Mouse (Mus musculus) gonadal fat pad, adult 2 months (tissue): ENCODE results near the gene Mcidas. TPM values are rescaled to one million over a fixed set of nuclear protein-coding genes. Genes with fewer than 3 reads are reported as not detected.
"Not testable (repeated sequence)": the region's sequence is repeated elsewhere in the genome, so short reads cannot be mapped to it uniquely, and the experiment has no call there.

Experiments
- DNase-seq: peaks from one replicate; pipeline ENCODE4 v3.0.0-alpha.2; 2012; ENCODE audit warnings: low read depth
- polyA plus RNA-seq: library from polyadenylated mRNA; depleted of rRNA; stranded (reverse); fragments of >200 nt; gene quantifications from 2 replicates; pipeline ENCODE4 v1.2.3, GENCODE M21; 2012; rRNA removed

Gene Mcidas
- polyA plus RNA-seq, 1 experiment: 0.51 TPM

GRCm38 (mm10) chr13:113013174-113013953 lies 19.7 kb downstream of the Mcidas start:
- not testable (repeated sequence) for DNase-seq

DNA sequence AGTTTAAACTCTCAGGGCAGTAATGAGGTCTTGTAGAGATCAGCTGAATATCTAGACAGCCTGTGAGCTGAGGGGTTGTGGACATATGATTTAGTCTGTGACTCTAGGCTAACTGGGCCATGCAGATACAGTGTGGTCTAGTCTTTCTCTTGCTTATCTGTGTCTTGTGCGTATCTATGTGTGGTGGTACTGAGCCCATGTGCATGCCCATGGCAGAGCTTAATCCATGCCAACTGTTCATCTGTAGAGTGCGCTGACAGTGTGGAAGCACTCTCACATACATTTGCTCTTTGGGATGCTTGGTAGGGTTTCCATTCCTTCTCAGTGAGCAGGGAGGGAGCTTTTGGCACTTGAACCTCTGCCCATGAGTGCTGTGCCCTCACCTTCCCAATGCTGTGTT lies 27.9 kb downstream of the Mcidas start:
- no peak for DNase-seq

- DNase-seq: no peak
Measured at GRCm38 (mm10) chr13:113022467-113022866, 28.8 kb downstream of the Mcidas start.

DNA sequence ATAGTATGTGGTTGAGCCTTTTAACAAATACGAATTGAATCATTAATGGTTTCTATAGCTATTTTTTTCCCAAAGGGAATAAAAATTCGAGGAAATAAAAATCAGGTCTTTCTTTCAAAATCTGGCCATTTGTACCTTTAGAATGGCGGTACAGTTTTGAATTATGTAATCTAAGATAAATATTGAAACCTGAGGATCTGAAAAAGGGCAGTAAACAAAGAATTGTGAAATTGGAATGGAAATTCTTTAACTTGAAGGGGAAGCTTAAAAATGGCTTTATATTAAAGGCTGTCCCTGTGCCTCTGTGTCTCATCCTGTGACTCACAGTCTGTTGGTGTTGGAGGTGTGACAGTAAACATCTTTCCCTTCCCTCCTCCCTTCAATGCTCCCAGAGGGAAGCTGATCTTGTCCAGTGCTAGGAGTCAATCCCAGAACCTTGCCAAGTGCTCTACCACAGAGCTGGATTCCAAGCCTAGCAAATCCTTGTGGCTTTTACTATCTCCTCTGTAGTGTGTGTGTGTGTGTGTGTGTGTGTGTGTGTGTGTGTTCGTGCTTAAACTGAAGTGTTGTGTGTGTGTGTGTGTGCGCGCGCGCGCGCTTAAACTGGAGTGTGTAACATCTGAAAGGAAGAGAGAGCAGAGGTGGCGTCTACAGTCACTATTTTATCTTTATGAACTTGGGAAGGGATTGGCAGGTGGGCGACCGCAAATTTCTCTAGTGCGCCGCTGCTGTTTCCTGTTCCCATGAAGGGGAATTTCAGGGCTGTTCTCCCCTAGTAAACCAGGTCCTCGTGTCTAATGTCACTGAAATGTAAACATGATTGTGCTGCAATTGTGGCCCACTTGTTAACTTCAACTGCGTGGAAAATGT lies 29.9 kb downstream of the Mcidas start:
- no peak for DNase-seq

GRCm38 (mm10) chr13:113031351-113031750 lies 37.7 kb downstream of the Mcidas start:
- DNase-seq: no peak

- DNase-seq: no peak
Measured at GRCm38 (mm10) chr13:113031792-113032571, 38.3 kb downstream of the Mcidas start.

DNA sequence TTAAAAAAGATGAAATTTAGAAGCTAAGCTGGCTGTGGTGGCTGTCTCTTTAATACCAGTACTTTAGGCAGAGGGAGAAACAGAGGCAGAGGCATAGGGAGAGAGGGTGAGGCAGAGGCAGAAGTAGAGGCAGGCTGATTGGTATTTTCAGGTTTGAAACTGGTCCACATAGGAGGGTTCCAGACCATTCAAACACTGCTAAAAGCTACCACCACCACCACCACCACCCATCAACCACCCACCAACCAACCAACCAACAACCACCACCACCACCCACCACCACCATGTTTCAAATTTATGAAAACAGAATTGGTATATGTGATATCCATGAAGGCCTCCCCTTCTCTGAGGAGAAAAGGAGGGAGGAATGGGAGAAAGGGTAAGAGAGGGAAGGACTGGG lies 39.2 kb downstream of the Mcidas start:
- no peak for DNase-seq

GRCm38 (mm10) chr13:113034271-113034886 lies 40.7 kb downstream of the Mcidas start:
- DNase-seq: no peak

DNA sequence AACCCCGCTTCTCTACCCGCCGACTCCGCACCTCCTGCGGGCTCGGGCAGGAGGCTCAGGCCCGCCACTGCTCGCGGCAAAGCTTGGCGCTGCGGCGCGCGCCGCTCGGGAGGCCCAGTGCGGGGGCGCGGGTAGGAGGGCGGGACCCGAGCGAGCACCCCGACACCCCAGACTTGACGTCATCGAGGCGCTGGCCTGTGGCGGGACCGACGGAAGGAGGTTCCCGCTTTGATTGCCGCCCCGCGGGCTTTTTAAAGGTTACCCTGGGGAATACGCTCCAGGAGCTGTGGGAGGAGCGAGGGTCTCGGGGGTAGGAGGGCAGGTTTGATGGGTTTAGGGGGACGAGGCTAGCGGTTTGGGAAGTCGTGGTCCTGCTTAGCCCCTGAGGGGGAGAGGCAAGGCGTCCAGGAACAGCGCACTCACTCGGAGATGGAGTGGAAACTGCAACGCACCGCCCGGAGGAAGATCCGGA lies 41.3 kb downstream of the Mcidas start, which contains the start of gene Cdc20b:
TSS of gene Cdc20b (plus strand) at position 162 of the 472 bp plus-strand sequence.
- no peak for DNase-seq

GRCm38 (mm10) chr13:113035852-113036251 lies 42.2 kb downstream of the Mcidas start:
- peak; percentile 22 for DNase-seq

DNA sequence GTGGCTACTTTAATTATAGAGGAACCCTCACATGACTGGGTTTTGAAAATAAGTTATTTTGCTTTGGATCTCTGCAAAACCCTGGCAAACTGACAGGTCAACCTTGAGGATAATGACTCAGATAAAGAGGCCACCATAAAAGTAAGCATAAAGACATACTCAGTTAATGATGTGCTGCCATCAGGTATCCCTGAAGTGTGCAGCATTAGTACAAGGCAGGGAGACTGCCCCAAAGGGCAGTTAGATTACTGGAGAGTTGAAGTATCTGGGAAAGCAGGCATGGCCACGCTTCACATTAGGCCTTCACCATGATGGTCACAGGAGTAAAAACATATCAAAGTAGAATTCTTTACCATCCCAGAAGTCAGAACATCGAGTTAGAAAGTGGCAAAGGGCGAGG lies 51.2 kb downstream of the Mcidas start:
- no peak for DNase-seq

- no peak for DNase-seq
Measured at GRCm38 (mm10) chr13:113045458-113046110, 51.9 kb downstream of the Mcidas start.

DNA sequence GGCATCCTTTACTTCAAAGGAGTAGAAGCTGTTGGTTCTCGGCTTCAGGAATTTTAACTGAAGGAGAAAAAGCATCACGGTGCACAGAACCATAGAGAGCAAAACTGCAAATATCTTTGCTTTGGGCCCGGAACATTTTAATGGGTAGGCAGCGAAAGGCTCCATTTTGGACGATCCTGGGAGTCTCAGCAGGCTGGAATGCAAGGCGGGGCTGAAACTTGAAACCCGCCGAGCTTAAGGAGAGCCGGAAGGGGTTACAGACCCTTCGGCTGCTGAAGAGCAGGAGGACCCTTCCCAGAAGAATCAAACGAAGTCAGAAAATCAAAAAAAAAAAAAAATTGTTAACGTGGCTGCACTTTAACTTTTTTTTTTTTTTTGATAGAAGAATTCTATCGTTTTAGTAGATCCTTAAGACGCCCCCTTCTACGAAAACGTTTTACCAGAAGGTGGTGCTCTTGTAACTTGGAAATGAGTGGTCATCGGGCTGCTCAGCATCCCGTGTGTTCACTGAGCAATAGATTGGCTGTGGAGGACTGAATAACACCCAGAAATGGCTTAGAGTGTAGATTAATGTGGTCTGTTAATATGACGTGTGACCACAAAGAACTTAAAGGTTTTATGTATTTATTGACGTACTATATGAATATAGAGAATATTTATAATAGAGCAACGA lies 52.7 kb downstream of the Mcidas start, which contains the start of gene Gpx8:
TSS of gene Gpx8 (minus strand) at position 200 of the 673 bp plus-strand sequence.
- DNase-seq: peak; percentile 22

GRCm38 (mm10) chr13:113047018-113047417 lies 53.4 kb downstream of the Mcidas start:
- no peak for DNase-seq

GRCm38 (mm10) chr13:113047647-113048046 lies 54.0 kb downstream of the Mcidas start:
- DNase-seq: no peak

Other genes starting within 250 kb of the Mcidas start
- gene Plpp1, start 193.1 kb upstream of the Mcidas start, polyA plus RNA-seq: 36.5 and 41.1 TPM in 2 replicates
- gene Mtrex, start 66.4 kb upstream of the Mcidas start, polyA plus RNA-seq: 11.0 and 11.4 TPM in 2 replicates
- gene Dhx29, start 66.4 kb upstream of the Mcidas start, polyA plus RNA-seq: 6.7 and 6.9 TPM in 2 replicates
- gene Ccno, start 6.0 kb upstream of the Mcidas start, polyA plus RNA-seq: 60.3 and 104 TPM in 2 replicates
- 0.08 TPM in 1 of 2 replicates, not detected in the other for gene Cdc20b, start 41.3 kb downstream of the Mcidas start, polyA plus RNA-seq
- 18.8 and 21.8 TPM in 2 replicates for gene Gpx8, start 52.6 kb downstream of the Mcidas start, polyA plus RNA-seq
- 0.95 and 1.0 TPM in 2 replicates for gene Gzma, start 107.1 kb downstream of the Mcidas start, polyA plus RNA-seq
- 3.8 and 4.1 TPM in 2 replicates for gene Esm1, start 215.8 kb downstream of the Mcidas start, polyA plus RNA-seq
- not detected in 2 replicates for gene Gzmk, start 232.1 kb downstream of the Mcidas start, polyA plus RNA-seq